Mouse (Mus musculus): ENCODE data around the gene Plk4. TPM values are rescaled to one million over a fixed set of nuclear protein-coding genes. Genes with fewer than 3 reads are reported as not detected.

The Plk4 gene
- 46.8 and 52.8 TPM in 2 replicates for polyA plus RNA-seq (2015; fragmentation: Nextera tagmentation; extraction: Ambion mirVana)

GRCm38 (mm10) chr3:40799530-40800372 lies at the start of gene Plk4:
TSS of gene Plk4 (plus strand) at chr3:40800019.
- Histone ChIP-seq H3K4me1 (peaks cover 11% of the 10 kb centered on the region; the same call in 1 of the 2 replicates), H3K4me3 (replicated peaks) (peak within 1 kb of the TSS; percentile 97), H3K4me2 (replicated peaks) (peak within 1 kb of the TSS; percentile 93), H3K9ac (peak within 1 kb of the TSS; percentile 77), H3K27me3 (no peaks in the 10 kb centered on the region), H3K9me3 (replicated peaks) (no peaks in the 10 kb centered on the region), H3K27ac (replicated peaks) (peak within 1 kb of the TSS; percentile 84), H3K36me3 (no peaks in the 10 kb centered on the region)
- peak; percentile 94 for ATAC-seq (ENCODE audit: insufficient number of reproducible peaks, low FRiP score, low TSS enrichment, low read depth)
- 2% methylated on average over 66 of the region's 66 CpGs for WGBS

- Histone ChIP-seq H3K4me1 (no peaks in the 10 kb centered on the region), H3K36me3 (no peaks in the 10 kb centered on the region), H3K27ac (replicated peaks) (no peak overlapping the region), H3K27me3 (no peaks in the 10 kb centered on the region), H3K9me3 (replicated peaks) (no peaks in the 10 kb centered on the region), H3K4me3 (replicated peaks) (no peak overlapping the region), H3K4me2 (replicated peaks) (no peak overlapping the region), H3K9ac (no peak overlapping the region)
- ATAC-seq (ENCODE audit: insufficient number of reproducible peaks, low FRiP score, low TSS enrichment, low read depth) = no peak
- WGBS = 73% methylated on average over 3 of the region's 3 CpGs
These were observed 39.1 kb upstream of the Plk4 start for GRCm38 (mm10) chr3:40760746-40761145.

GRCm38 (mm10) chr3:40761312-40761711 lies 38.5 kb upstream of the Plk4 start:
- Histone ChIP-seq H3K4me3 (replicated peaks) (no peak overlapping the region), H3K4me1 (no peaks in the 10 kb centered on the region), H3K36me3 (no peaks in the 10 kb centered on the region), H3K27me3 (no peaks in the 10 kb centered on the region), H3K4me2 (replicated peaks) (no peak overlapping the region), H3K9me3 (replicated peaks) (no peaks in the 10 kb centered on the region), H3K9ac (no peak overlapping the region), H3K27ac (replicated peaks) (no peak overlapping the region)
- ATAC-seq (ENCODE audit: insufficient number of reproducible peaks, low FRiP score, low TSS enrichment, low read depth) = no peak
- WGBS = 78% methylated on average over 2 of the region's 2 CpGs

GRCm38 (mm10) chr3:40793783-40794182 lies 6.0 kb upstream of the Plk4 start:
- H3K4me3 ChIP-seq (replicated peaks) = no peak overlapping the region
- no peaks in the 10 kb centered on the region for H3K4me1 ChIP-seq
- H3K27me3 ChIP-seq = no peaks in the 10 kb centered on the region
- H3K9ac ChIP-seq = no peak overlapping the region
- no peak overlapping the region for H3K27ac ChIP-seq (replicated peaks)
- H3K36me3 ChIP-seq = no peaks in the 10 kb centered on the region
- H3K4me2 ChIP-seq (replicated peaks) = no peak overlapping the region
- ATAC-seq (ENCODE audit: insufficient number of reproducible peaks, low FRiP score, low TSS enrichment, low read depth) = no peak
- 69% methylated on average over 2 of the region's 2 CpGs for WGBS
- H3K9me3 ChIP-seq (replicated peaks) = no peaks in the 10 kb centered on the region

GRCm38 (mm10) chr3:40798054-40798453 lies 1.8 kb upstream of the Plk4 start:
- H3K4me1 ChIP-seq = peaks cover 11% of the 10 kb centered on the region; the same call in 1 of the 2 replicates
- H3K27ac ChIP-seq (replicated peaks) = no peak overlapping the region

GRCm38 (mm10) chr3:40798500-40798899 lies 1.3 kb upstream of the Plk4 start:
- 38% methylated on average over 7 of the region's 7 CpGs for WGBS
- no peak overlapping the region for H3K9ac ChIP-seq
- H3K9me3 ChIP-seq (replicated peaks) = no peaks in the 10 kb centered on the region
- H3K27ac ChIP-seq (replicated peaks) = no peak overlapping the region
- no peak overlapping the region for H3K4me3 ChIP-seq (replicated peaks)
- H3K36me3 ChIP-seq = no peaks in the 10 kb centered on the region
- no peak for ATAC-seq (ENCODE audit: insufficient number of reproducible peaks, low FRiP score, low TSS enrichment, low read depth)
- H3K4me1 ChIP-seq = peaks cover 11% of the 10 kb centered on the region; the same call in 1 of the 2 replicates
- H3K4me2 ChIP-seq (replicated peaks) = no peak overlapping the region
- H3K27me3 ChIP-seq = no peaks in the 10 kb centered on the region

More at GRCm38 (mm10) chr3:40798054-40798453, 1.8 kb upstream of the Plk4 start:
- WGBS = 55% methylated on average over 1 of the region's 1 CpGs
- Histone ChIP-seq H3K36me3 (no peaks in the 10 kb centered on the region), H3K9ac (no peak overlapping the region), H3K27me3 (no peaks in the 10 kb centered on the region), H3K9me3 (replicated peaks) (no peaks in the 10 kb centered on the region), H3K4me2 (replicated peaks) (no peak overlapping the region), H3K4me3 (replicated peaks) (no peak overlapping the region)
- ATAC-seq (ENCODE audit: insufficient number of reproducible peaks, low FRiP score, low TSS enrichment, low read depth) = no peak

GRCm38 (mm10) chr3:40800373-40800823 lies 579 bp downstream of the Plk4 start:
- peak; percentile 86 for ATAC-seq (ENCODE audit: insufficient number of reproducible peaks, low FRiP score, low TSS enrichment, low read depth)
- Histone ChIP-seq H3K4me3 (replicated peaks) (peak overlapping the region; percentile 97), H3K4me2 (replicated peaks) (peak overlapping the region; percentile 93), H3K36me3 (peaks cover 6% of the 10 kb centered on the region; the same call in 1 of the 2 replicates), H3K27me3 (no peaks in the 10 kb centered on the region), H3K4me1 (peaks cover 11% of the 10 kb centered on the region; the same call in 1 of the 2 replicates), H3K9ac (peak overlapping the region; percentile 77), H3K9me3 (replicated peaks) (no peaks in the 10 kb centered on the region), H3K27ac (replicated peaks) (peak overlapping the region; percentile 84)
- WGBS = 0% methylated on average over 34 of the region's 37 CpGs

- no peaks in the 10 kb centered on the region for H3K27me3 ChIP-seq
- no peaks in the 10 kb centered on the region for H3K9me3 ChIP-seq (replicated peaks)
- 0 out of 2 replicates have a peak, but pooled peaks have one; percentile 47 for ATAC-seq (ENCODE audit: insufficient number of reproducible peaks, low FRiP score, low TSS enrichment, low read depth)
- H3K4me2 ChIP-seq (replicated peaks) = no peak overlapping the region
- H3K36me3 ChIP-seq = peaks cover 31% of the 10 kb centered on the region
- no peaks in the 10 kb centered on the region for H3K4me1 ChIP-seq
- no peak overlapping the region for H3K9ac ChIP-seq
- WGBS = 46% methylated on average over 2 of the region's 2 CpGs
- no peak overlapping the region for H3K4me3 ChIP-seq (replicated peaks)
- no peak overlapping the region for H3K27ac ChIP-seq (replicated peaks)
These were observed 7.1 kb downstream of the Plk4 start for GRCm38 (mm10) chr3:40806871-40807270.

GRCm38 (mm10) chr3:40808686-40809085 lies 8.9 kb downstream of the Plk4 start:
- Histone ChIP-seq H3K36me3 (peaks cover 42% of the 10 kb centered on the region), H3K27ac (replicated peaks) (no peak overlapping the region), H3K9ac (no peak overlapping the region), H3K9me3 (replicated peaks) (no peaks in the 10 kb centered on the region), H3K27me3 (no peaks in the 10 kb centered on the region), H3K4me2 (replicated peaks) (no peak overlapping the region), H3K4me3 (replicated peaks) (no peak overlapping the region), H3K4me1 (no peaks in the 10 kb centered on the region)
- no peak for ATAC-seq (ENCODE audit: insufficient number of reproducible peaks, low FRiP score, low TSS enrichment, low read depth)
- WGBS = 92% methylated on average over 10 of the region's 10 CpGs

GRCm38 (mm10) chr3:40809894-40810293 lies 10.1 kb downstream of the Plk4 start:
- Histone ChIP-seq H3K4me3 (replicated peaks) (no peak overlapping the region), H3K36me3 (peaks cover 48% of the 10 kb centered on the region), H3K4me1 (no peaks in the 10 kb centered on the region), H3K9me3 (replicated peaks) (no peaks in the 10 kb centered on the region), H3K4me2 (replicated peaks) (no peak overlapping the region), H3K27ac (replicated peaks) (no peak overlapping the region), H3K9ac (no peak overlapping the region), H3K27me3 (no peaks in the 10 kb centered on the region)
- 93% methylated on average over 2 of the region's 2 CpGs for WGBS
- no peak for ATAC-seq (ENCODE audit: insufficient number of reproducible peaks, low FRiP score, low TSS enrichment, low read depth)

GRCm38 (mm10) chr3:40813275-40813674 lies 13.5 kb downstream of the Plk4 start:
- Histone ChIP-seq H3K9ac (no peak overlapping the region), H3K4me1 (no peaks in the 10 kb centered on the region), H3K4me2 (replicated peaks) (no peak overlapping the region), H3K36me3 (peaks cover 57% of the 10 kb centered on the region), H3K9me3 (replicated peaks) (no peaks in the 10 kb centered on the region), H3K27me3 (no peaks in the 10 kb centered on the region), H3K27ac (replicated peaks) (no peak overlapping the region), H3K4me3 (replicated peaks) (no peak overlapping the region)
- WGBS = 92% methylated on average over 2 of the region's 2 CpGs
- no peak for ATAC-seq (ENCODE audit: insufficient number of reproducible peaks, low FRiP score, low TSS enrichment, low read depth)
